Comparison of ENCODE assay signal across 7 mouse cellular contexts in the genomic region with DNA sequence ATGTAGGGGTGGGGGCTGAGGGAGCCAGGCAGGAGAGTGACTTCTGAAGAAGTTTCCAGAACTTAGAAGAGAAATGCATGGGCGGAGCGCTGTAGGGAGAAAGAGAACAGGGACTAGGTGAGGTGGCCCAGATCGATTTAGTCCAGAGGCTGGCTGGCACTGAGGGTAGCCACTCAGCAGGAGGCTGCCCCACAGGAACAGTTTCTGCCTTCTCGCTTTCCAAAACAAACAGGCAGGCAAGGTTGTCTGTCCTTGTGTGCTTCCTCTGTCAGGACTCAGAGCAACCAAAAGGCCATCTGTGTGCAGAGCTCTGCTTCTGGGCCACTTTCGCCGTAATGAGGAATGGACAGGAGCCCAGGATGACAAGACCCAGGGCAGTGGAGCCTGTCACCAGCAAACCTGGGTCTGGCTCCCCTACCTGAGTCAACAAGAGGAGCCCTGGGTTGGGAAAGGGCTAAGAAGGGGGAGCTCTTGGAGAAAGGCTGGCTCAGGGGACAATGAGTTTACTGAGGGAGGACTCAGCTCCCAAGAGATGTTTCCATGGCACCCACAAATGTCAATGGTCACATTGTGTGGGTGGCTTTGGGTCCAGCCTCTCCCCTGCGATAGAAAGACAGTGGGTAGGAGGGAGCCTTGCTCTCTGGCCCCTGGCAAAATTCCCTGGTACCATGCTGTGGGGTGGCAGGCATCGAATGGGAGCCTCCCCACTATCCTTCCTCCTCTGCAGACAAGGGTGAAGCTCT.
DNase-seq lines count a peak whose midpoint lies in the region; ATAC-seq and TF ChIP-seq lines count a peak whose summit lies in the region.

No protein-coding gene starts in this region.

- H3K4me2 ChIP-seq in limb, embryonic 15.5 days, result no peak overlapping the region

- no peaks in the 10 kb centered on the region for H3K9me3 ChIP-seq in limb, embryonic 15.5 days

- H3K9ac ChIP-seq in limb, embryonic 15.5 days, result no peak overlapping the region

- no peaks in the 10 kb centered on the region for H3K27me3 ChIP-seq in limb, embryonic 15.5 days

- H3K4me1 ChIP-seq in lung, adult 2 months (ENCODE audit: control insufficient read depth, insufficient read depth, low read length), result peaks cover 6% of the 10 kb centered on the region; the same call in 1 of the 2 replicates
- H3K4me1 ChIP-seq in cortical plate, adult 2 months (ENCODE audit: control insufficient read depth, insufficient read depth, low read length), result peaks cover 8% of the 10 kb centered on the region
- peaks cover 48% of the 10 kb centered on the region for H3K4me1 ChIP-seq in limb, embryonic 15.5 days

- H3K4me3 ChIP-seq in lung, adult 2 months (replicated peaks; ENCODE audit: extremely low read depth, low read depth, low read length), result no peak overlapping the region
- no peak overlapping the region for H3K4me3 ChIP-seq in cortical plate, adult 2 months (ENCODE audit: insufficient read depth, low read length)
- H3K4me3 ChIP-seq in limb, embryonic 15.5 days, result no peak overlapping the region

- no peak for ATAC-seq in limb, embryonic 15.5 days (ENCODE audit: insufficient number of reproducible peaks, low FRiP score, low TSS enrichment, low read depth)

- no peaks in the 10 kb centered on the region for H3K36me3 ChIP-seq in limb, embryonic 15.5 days

- DNase-seq in lung, adult 2 months, result peak; percentile 26
- DNase-seq in lung, postnatal 4 days, result no peak
- DNase-seq in adrenal gland, postnatal 4 days (ENCODE audit: low spot score in 2 of 2), result peak; percentile 22 to 49
- DNase-seq in gastrocnemius, postnatal 10 days, result no peak
- no peak for DNase-seq in thymus, adult 18-20 months

- H3K27ac ChIP-seq in cortical plate, adult 2 months (ENCODE audit: insufficient read depth, low read length), result peak overlapping the region; percentile 50
- peak overlapping the region; percentile 94 for H3K27ac ChIP-seq in limb, embryonic 15.5 days

- WGBS in lung, adult 2 months, result 72% methylated on average over 8 of the region's 8 CpGs
- WGBS in limb, embryonic 15.5 days, result 65% methylated on average over 8 of the region's 8 CpGs

- TF ChIP-seq POLR2A in lung, adult 2 months (IDR thresholded peaks at IDR 0.05; ENCODE audit: borderline replicate concordance, extremely low read depth, low read depth, low read length), result no peak
- no peak for TF ChIP-seq POLR2A in cortical plate, adult 2 months (IDR thresholded peaks at IDR 0.05; ENCODE audit: extremely low read depth, insufficient read depth, low read length)

- TF ChIP-seq CTCF in lung, adult 2 months (IDR thresholded peaks at IDR 0.05; ENCODE audit: insufficient read depth, low read length), result no peak
- no peak for TF ChIP-seq CTCF in cortical plate, adult 2 months (IDR thresholded peaks at IDR 0.05; ENCODE audit: extremely low read depth, insufficient read depth, low read length)

Comparison
In these comparisons a context has a peak if more than half of its experiments do, and no peak if none do; other contexts are left out.
1. DNase-seq: peak in lung, adult 2 months (single experiment) and adrenal gland, postnatal 4 days (2 of 2); none in lung, postnatal 4 days (0 of 2), gastrocnemius, postnatal 10 days (single experiment) and thymus, adult 18-20 months (0 of 2).